Mouse (Mus musculus): ENCODE data around the gene Fdps.

GRCm38 (mm10) chr3:89131816-89132215 lies 30.1 kb upstream of the Fdps start:
- TF ChIP-seq CTCF (IDR thresholded peaks at IDR 0.05; ENCODE audit: low read depth, low read length): no peak
- TF ChIP-seq POLR2A (IDR thresholded peaks at IDR 0.05; ENCODE audit: borderline replicate concordance, low read depth, low read length): no peak

Measured in bone marrow macrophage, adult 2 months (primary cell).